In genomic region chr6:73228881-73229280, GRCm38 (mm10) we compare ENCODE assay signal across 18 mouse cellular contexts. TPM values are rescaled to one million over a fixed set of nuclear protein-coding genes. Genes with fewer than 3 reads are reported as not detected.
DNase-seq lines count a peak whose midpoint lies in the region; ATAC-seq and TF ChIP-seq lines count a peak whose summit lies in the region.
"Had no signal": no experiment of that assay in that cellular context is flagged by ENCODE, and none has a peak within 500 bp of the region (broad histone marks: within the 10 kb centered on the region; RNA-seq: fewer than 3 reads in every experiment).

No protein-coding gene starts in this region.

- H3K9me3 ChIP-seq in lung, embryonic 16.5 days (ENCODE audit: control insufficient read depth, low read length): no peaks in the 10 kb centered on the region
- no peaks in the 10 kb centered on the region for H3K9me3 ChIP-seq in embryonic facial prominence, embryonic 11.5 days (replicated peaks; ENCODE audit: control insufficient read depth, low read length)
- H3K9me3 ChIP-seq in limb, embryonic 11.5 days (ENCODE audit: control insufficient read depth, low read length): no peaks in the 10 kb centered on the region
- no peaks in the 10 kb centered on the region for H3K9me3 ChIP-seq in kidney, embryonic 16.5 days (ENCODE audit: low read length)
- H3K9me3 ChIP-seq: forebrain, embryonic 12.5 days; G1E; hindbrain, embryonic 12.5 days; megakaryocyte, embryonic 14.5 days had no signal

- ATAC-seq in lung, embryonic 16.5 days (ENCODE audit: low read depth): 0 out of 2 replicates have a peak, but pooled peaks have one; percentile 6
- ATAC-seq in embryonic facial prominence, embryonic 11.5 days (replicated peaks; ENCODE audit: insufficient number of reproducible peaks, low FRiP score, low TSS enrichment, low read depth): no peak
- ATAC-seq in limb, embryonic 11.5 days (ENCODE audit: insufficient number of reproducible peaks, low FRiP score, low TSS enrichment, low read depth): no peak
- ATAC-seq in kidney, embryonic 16.5 days (ENCODE audit: low FRiP score, low TSS enrichment): no peak
- ATAC-seq: liver, postnatal 0 days; midbrain, embryonic 16.5 days had no signal

- H3K4me2 ChIP-seq in lung, embryonic 16.5 days (ENCODE audit: low read depth, low read length): no peak overlapping the region
- no peak overlapping the region for H3K4me2 ChIP-seq in embryonic facial prominence, embryonic 11.5 days (ENCODE audit: low read depth, low read length)
- H3K4me2 ChIP-seq in limb, embryonic 11.5 days (ENCODE audit: low read depth, severe bottlenecking): no peak overlapping the region
- H3K4me2 ChIP-seq in kidney, embryonic 16.5 days (replicated peaks; ENCODE audit: low read depth, low read length): no peak overlapping the region
- H3K4me2 ChIP-seq: forebrain, embryonic 12.5 days; hindbrain, embryonic 12.5 days had no signal

- 60% methylated on average over 3 of the region's 3 CpGs for WGBS in lung, embryonic 16.5 days
- WGBS in lung, adult 2 months: 56% methylated on average over 3 of the region's 3 CpGs
- WGBS in embryonic facial prominence, embryonic 11.5 days: 53% methylated on average over 3 of the region's 3 CpGs
- 66% methylated on average over 3 of the region's 3 CpGs for WGBS in limb, embryonic 11.5 days
- WGBS in kidney, embryonic 16.5 days: 70% methylated on average over 3 of the region's 3 CpGs
- WGBS in thymus, adult 2 months: 81% methylated on average over 3 of the region's 3 CpGs

- no peak for TF ChIP-seq POLR2A in lung, adult 2 months (IDR thresholded peaks at IDR 0.05; ENCODE audit: borderline replicate concordance, extremely low read depth, low read depth, low read length)
- TF ChIP-seq POLR2A in thymus, adult 2 months (IDR thresholded peaks at IDR 0.05; ENCODE audit: control insufficient read depth, extremely low read depth, insufficient read depth, low read length, poor library complexity): no peak

- H3K9ac ChIP-seq in lung, embryonic 16.5 days (ENCODE audit: low read length): no peak overlapping the region
- no peak overlapping the region for H3K9ac ChIP-seq in embryonic facial prominence, embryonic 11.5 days (replicated peaks; ENCODE audit: low read length)
- H3K9ac ChIP-seq in limb, embryonic 11.5 days (ENCODE audit: low read length): no peak overlapping the region; the same call in 1 of the 2 replicates
- H3K9ac ChIP-seq in kidney, embryonic 16.5 days (replicated peaks; ENCODE audit: low read length): no peak overlapping the region
- H3K9ac ChIP-seq: forebrain, embryonic 12.5 days; hindbrain, embryonic 12.5 days; liver, postnatal 0 days had no signal

- no peak for DNase-seq in lung, adult 2 months
- no peak for DNase-seq in embryonic facial prominence, embryonic 11.5 days (ENCODE audit: low spot score)
- DNase-seq in limb, embryonic 11.5 days (ENCODE audit: low spot score): no peak
- DNase-seq in left cerebral cortex, adult 11 months (ENCODE audit: low spot score): no peak
- no peak for DNase-seq in thymus, adult 2 months
- DNase-seq: adrenal gland, adult 2 months; cerebellum, postnatal 10 days; layer of hippocampus, postnatal 36 days; left cerebral cortex, postnatal 4 days; liver, postnatal 0 days; right cerebral cortex, adult 18-20 months had no signal

- H3K36me3 ChIP-seq in lung, embryonic 16.5 days (ENCODE audit: control insufficient read depth, insufficient read depth, low read length): no peaks in the 10 kb centered on the region
- H3K36me3 ChIP-seq in embryonic facial prominence, embryonic 11.5 days (replicated peaks; ENCODE audit: control insufficient read depth, insufficient read depth, low read depth, low read length): no peaks in the 10 kb centered on the region
- no peaks in the 10 kb centered on the region for H3K36me3 ChIP-seq in limb, embryonic 11.5 days (ENCODE audit: control insufficient read depth, insufficient read depth, low read length)
- H3K36me3 ChIP-seq in kidney, embryonic 16.5 days (ENCODE audit: insufficient read depth, low read length): no peaks in the 10 kb centered on the region
- no peaks in the 10 kb centered on the region for H3K36me3 ChIP-seq in thymus, adult 2 months (ENCODE audit: control insufficient read depth, insufficient read depth, low read length)
- H3K36me3 ChIP-seq: forebrain, embryonic 12.5 days; G1E; hindbrain, embryonic 12.5 days had no signal

- no peak overlapping the region for H3K4me3 ChIP-seq in lung, embryonic 16.5 days (ENCODE audit: low read length)
- no peak overlapping the region for H3K4me3 ChIP-seq in lung, adult 2 months (replicated peaks; ENCODE audit: extremely low read depth, low read depth, low read length)
- H3K4me3 ChIP-seq in embryonic facial prominence, embryonic 11.5 days (ENCODE audit: low read depth, low read length): no peak overlapping the region
- no peak overlapping the region for H3K4me3 ChIP-seq in limb, embryonic 11.5 days (ENCODE audit: low read depth, low read length)
- no peak overlapping the region for H3K4me3 ChIP-seq in kidney, embryonic 16.5 days (ENCODE audit: low read length)
- no peak overlapping the region for H3K4me3 ChIP-seq in thymus, adult 2 months (ENCODE audit: control insufficient read depth, insufficient read depth, low read length)
- H3K4me3 ChIP-seq: forebrain, embryonic 12.5 days; hindbrain, embryonic 12.5 days; megakaryocyte, embryonic 14.5 days had no signal

- H3K27me3 ChIP-seq in lung, embryonic 16.5 days (ENCODE audit: control insufficient read depth, insufficient read depth, low read depth, low read length): no peaks in the 10 kb centered on the region
- H3K27me3 ChIP-seq in embryonic facial prominence, embryonic 11.5 days (ENCODE audit: control insufficient read depth, insufficient read depth, low read length): no peaks in the 10 kb centered on the region
- no peaks in the 10 kb centered on the region for H3K27me3 ChIP-seq in limb, embryonic 11.5 days (ENCODE audit: control insufficient read depth, insufficient read depth, low read length)
- H3K27me3 ChIP-seq in kidney, embryonic 16.5 days (ENCODE audit: insufficient read depth, low read length): no peaks in the 10 kb centered on the region
- H3K27me3 ChIP-seq in thymus, adult 2 months (ENCODE audit: control insufficient read depth, insufficient read depth, low read length): no peaks in the 10 kb centered on the region
- H3K27me3 ChIP-seq: forebrain, embryonic 12.5 days; hindbrain, embryonic 12.5 days had no signal

- TF ChIP-seq CTCF in lung, adult 2 months (IDR thresholded peaks at IDR 0.05; ENCODE audit: insufficient read depth, low read length): no peak
- TF ChIP-seq CTCF in thymus, adult 2 months (IDR thresholded peaks at IDR 0.05; ENCODE audit: borderline replicate concordance, control insufficient read depth, extremely low read depth, insufficient read depth, low read length, poor library complexity): no peak

- H3K4me1 ChIP-seq in lung, embryonic 16.5 days (replicated peaks; ENCODE audit: control insufficient read depth, insufficient read depth, low read length): 0 out of 2 replicates have a peak, but pooled peaks cover 4% of the 10 kb centered on the region
- no peaks in the 10 kb centered on the region for H3K4me1 ChIP-seq in lung, adult 2 months (ENCODE audit: control insufficient read depth, insufficient read depth, low read length)
- no peaks in the 10 kb centered on the region for H3K4me1 ChIP-seq in embryonic facial prominence, embryonic 11.5 days (ENCODE audit: control insufficient read depth, insufficient read depth, low read length)
- H3K4me1 ChIP-seq in limb, embryonic 11.5 days (ENCODE audit: control insufficient read depth, insufficient read depth, low read length): no peaks in the 10 kb centered on the region
- H3K4me1 ChIP-seq in kidney, embryonic 16.5 days (ENCODE audit: insufficient read depth, low read length): peaks cover 4% of the 10 kb centered on the region; the same call in 1 of the 2 replicates
- no peaks in the 10 kb centered on the region for H3K4me1 ChIP-seq in thymus, adult 2 months (replicated peaks; ENCODE audit: control insufficient read depth, insufficient read depth, low read length)
- H3K4me1 ChIP-seq: forebrain, embryonic 12.5 days; hindbrain, embryonic 12.5 days had no signal

- H3K27ac ChIP-seq in lung, embryonic 16.5 days (ENCODE audit: low read length): no peak overlapping the region
- H3K27ac ChIP-seq in embryonic facial prominence, embryonic 11.5 days (replicated peaks; ENCODE audit: low read depth, low read length): 0 out of 2 replicates have a peak overlapping the region, but pooled peaks have one; percentile 16
- peak overlapping the region; percentile 58; the same call in 1 of the 2 replicates for H3K27ac ChIP-seq in limb, embryonic 11.5 days (replicated peaks; ENCODE audit: low read depth, low read length)
- no peak overlapping the region for H3K27ac ChIP-seq in kidney, embryonic 16.5 days (ENCODE audit: low read length)
- H3K27ac ChIP-seq in thymus, adult 2 months (ENCODE audit: control insufficient read depth, insufficient read depth, low read length): no peak overlapping the region
- H3K27ac ChIP-seq: forebrain, embryonic 12.5 days; hindbrain, embryonic 12.5 days had no signal

RNA-seq across cellular contexts. Expression of gene Dnah6, which starts 7.4 kb away (rescaled TPM):
- 0.54 and 0.78 TPM in 2 replicates for polyA plus RNA-seq in lung, embryonic 16.5 days (2015; fragmentation: Nextera tagmentation; extraction: Ambion mirVana)
- 2.6 and 3.5 TPM in 2 replicates for polyA plus RNA-seq in lung, adult 2 months (2012; rRNA removed)
- polyA plus RNA-seq in embryonic facial prominence, embryonic 11.5 days (2014; fragmentation: Nextera tagmentation; extraction: Ambion mirVana): 0.04 TPM in 2 replicates
- 0.01 TPM in 2 replicates for polyA plus RNA-seq in limb, embryonic 11.5 days (2014; fragmentation: Nextera tagmentation; extraction: Ambion mirVana)
- 0.06 and 0.09 TPM in 2 replicates for polyA plus RNA-seq in kidney, embryonic 16.5 days (2015; fragmentation: Nextera tagmentation; extraction: Ambion mirVana)
- polyA plus RNA-seq in thymus, adult 2 months (2012; rRNA removed): 0.09 and 0.11 TPM in 2 replicates

RNA-seq across cellular contexts. Expression of gene Suclg1, which starts 19.3 kb away (rescaled TPM):
- 148 and 151 TPM in 2 replicates for polyA plus RNA-seq in lung, embryonic 16.5 days (2015; fragmentation: Nextera tagmentation; extraction: Ambion mirVana)
- polyA plus RNA-seq in lung, adult 2 months (2012; rRNA removed): 40.4 and 66.9 TPM in 2 replicates
- polyA plus RNA-seq in embryonic facial prominence, embryonic 11.5 days (2014; fragmentation: Nextera tagmentation; extraction: Ambion mirVana): 177 and 194 TPM in 2 replicates
- 175 and 176 TPM in 2 replicates for polyA plus RNA-seq in limb, embryonic 11.5 days (2014; fragmentation: Nextera tagmentation; extraction: Ambion mirVana)
- 230 and 251 TPM in 2 replicates for polyA plus RNA-seq in kidney, embryonic 16.5 days (2015; fragmentation: Nextera tagmentation; extraction: Ambion mirVana)
- 59.5 and 61.2 TPM in 2 replicates for polyA plus RNA-seq in thymus, adult 2 months (2012; rRNA removed)

Comparison
In these comparisons a context has a peak if more than half of its experiments do, and no peak if none do; other contexts are left out.
1. H3K27ac ChIP-seq: peak in embryonic facial prominence, embryonic 11.5 days (single experiment) and limb, embryonic 11.5 days (single experiment); none in lung, embryonic 16.5 days (single experiment), kidney, embryonic 16.5 days (single experiment) and thymus, adult 2 months (single experiment).